Mouse (Mus musculus) kidney, embryonic 16.5 days (tissue): ENCODE data around the gene Abtb2. TPM values are rescaled to one million over a fixed set of nuclear protein-coding genes. Genes with fewer than 3 reads are reported as not detected.

Experiments used
- ATAC-seq: fragments of 200-750 bp; cut with Nextera tagmentation; 2 replicates; pipeline ENCODE4 v1.8.0; 2017; ENCODE audit warnings: moderate TSS enrichment; ENCODE audit not compliant: low FRiP score, low TSS enrichment
- H3K27ac ChIP-seq: fragments of 300-500 bp; sonication (generic); 2 replicates; pipeline ENCODE4 v1.5.1; 2014; ENCODE audit warnings: low read length
- H3K27me3 ChIP-seq: fragments of 300-500 bp; sonication (generic); 2 replicates; pipeline ENCODE4 v1.6.1; 2014; ENCODE audit warnings: low read length, control low read depth, mixed read lengths; ENCODE audit not compliant: insufficient read depth
- H3K36me3 ChIP-seq: fragments of 300-500 bp; sonication (generic); 2 replicates; pipeline ENCODE4 v1.6.1; 2014; ENCODE audit warnings: low read length, control low read depth, mixed read lengths; ENCODE audit not compliant: insufficient read depth
- H3K4me1 ChIP-seq: fragments of 300-500 bp; sonication (generic); 2 replicates; pipeline ENCODE4 v1.6.1; 2014; ENCODE audit warnings: low read length, control low read depth, mixed read lengths; ENCODE audit not compliant: insufficient read depth
- H3K4me2 ChIP-seq: fragments of 300-500 bp; sonication (generic); replicated peaks from 2 replicates; pipeline ENCODE4 v1.6.1; 2014; ENCODE audit warnings: low read depth, low read length
- H3K4me3 ChIP-seq: fragments of 300-500 bp; sonication (generic); 2 replicates; pipeline ENCODE4 v1.5.1; 2014; ENCODE audit warnings: mild to moderate bottlenecking, low read length
- H3K9ac ChIP-seq: fragments of 300-500 bp; sonication (generic); replicated peaks from 2 replicates; pipeline ENCODE4 v1.6.1; 2014; ENCODE audit warnings: low read length
- H3K9me3 ChIP-seq: fragments of 300-500 bp; sonication (generic); 2 replicates; pipeline ENCODE4 v1.6.1; 2016; ENCODE audit warnings: low read length, control low read depth
- WGBS: fragments of 180-500 bp; shearing (Covaris S2); extraction: QIAGEN DNeasy Blood & Tissue Kit; methylation state at CpG from one replicate; pipeline ENCODE4 v1.1.7; 2014; 5-methylcytosine and 5-hydroxymethylcytosine counted together
- polyA plus RNA-seq: library from polyadenylated mRNA; unstranded; fragments of >200 nt; fragmentation: Nextera tagmentation; extraction: Ambion mirVana; gene quantifications from 2 replicates; pipeline ENCODE4 v1.2.1, GENCODE M21; 2015

Gene Abtb2
- polyA plus RNA-seq, 1 experiment from 2014 or later: 9.3 TPM

- Histone ChIP-seq H3K9me3 (no peaks in the 10 kb centered on the region), H3K4me3 (no peak overlapping the region), H3K27ac (no peak overlapping the region), H3K4me1 (peaks cover 4% of the 10 kb centered on the region; the same call in 1 of the 2 replicates), H3K9ac (no peak overlapping the region), H3K27me3 (no peaks in the 10 kb centered on the region), H3K36me3 (no peaks in the 10 kb centered on the region), H3K4me2 (no peak overlapping the region)
- ATAC-seq: no peak
These were observed 121.0 kb downstream of the Abtb2 start for GRCm38 (mm10) chr2:103687143-103687542.

GRCm38 (mm10) chr2:103687888-103688287 lies 121.8 kb downstream of the Abtb2 start:
- ATAC-seq: no peak
- no peak overlapping the region for H3K4me2 ChIP-seq

GRCm38 (mm10) chr2:103690425-103690824 lies 124.3 kb downstream of the Abtb2 start:
- Histone ChIP-seq H3K9ac (no peak overlapping the region), H3K4me3 (no peak overlapping the region), H3K27ac (no peak overlapping the region), H3K36me3 (no peaks in the 10 kb centered on the region), H3K9me3 (no peaks in the 10 kb centered on the region), H3K27me3 (no peaks in the 10 kb centered on the region), H3K4me2 (no peak overlapping the region), H3K4me1 (no peaks in the 10 kb centered on the region)
- WGBS: 63% methylated on average over 6 of the region's 6 CpGs
- no peak for ATAC-seq

More at GRCm38 (mm10) chr2:103687888-103688287, 121.8 kb downstream of the Abtb2 start:
- H3K36me3 ChIP-seq: no peaks in the 10 kb centered on the region
- H3K9ac ChIP-seq: no peak overlapping the region
- H3K4me1 ChIP-seq: no peaks in the 10 kb centered on the region
- no peak overlapping the region for H3K27ac ChIP-seq
- H3K27me3 ChIP-seq: no peaks in the 10 kb centered on the region
- H3K9me3 ChIP-seq: no peaks in the 10 kb centered on the region
- H3K4me3 ChIP-seq: no peak overlapping the region

GRCm38 (mm10) chr2:103690828-103691227 lies 124.7 kb downstream of the Abtb2 start:
- H3K36me3 ChIP-seq: no peaks in the 10 kb centered on the region
- H3K27ac ChIP-seq: no peak overlapping the region
- no peak overlapping the region for H3K4me3 ChIP-seq
- no peaks in the 10 kb centered on the region for H3K27me3 ChIP-seq
- H3K9me3 ChIP-seq: no peaks in the 10 kb centered on the region
- no peak for ATAC-seq
- no peak overlapping the region for H3K4me2 ChIP-seq
- H3K4me1 ChIP-seq: no peaks in the 10 kb centered on the region
- no peak overlapping the region for H3K9ac ChIP-seq
- WGBS: 50% methylated on average over 5 of the region's 5 CpGs

- Histone ChIP-seq H3K4me2 (no peak overlapping the region), H3K27ac (no peak overlapping the region), H3K4me3 (no peak overlapping the region), H3K27me3 (no peaks in the 10 kb centered on the region), H3K4me1 (no peaks in the 10 kb centered on the region), H3K9ac (no peak overlapping the region), H3K9me3 (no peaks in the 10 kb centered on the region), H3K36me3 (no peaks in the 10 kb centered on the region)
- no peak for ATAC-seq
- 93% methylated on average over 1 of the region's 1 CpGs for WGBS
These were observed 125.2 kb downstream of the Abtb2 start for GRCm38 (mm10) chr2:103691278-103691677.

GRCm38 (mm10) chr2:103692810-103693209 lies 126.7 kb downstream of the Abtb2 start:
- no peak for ATAC-seq
- no peaks in the 10 kb centered on the region for H3K36me3 ChIP-seq
- H3K27me3 ChIP-seq: no peaks in the 10 kb centered on the region
- no peaks in the 10 kb centered on the region for H3K9me3 ChIP-seq
- H3K4me2 ChIP-seq: no peak overlapping the region
- 79% methylated on average over 1 of the region's 1 CpGs for WGBS
- H3K9ac ChIP-seq: no peak overlapping the region
- no peak overlapping the region for H3K4me3 ChIP-seq
- no peaks in the 10 kb centered on the region for H3K4me1 ChIP-seq
- H3K27ac ChIP-seq: no peak overlapping the region

GRCm38 (mm10) chr2:103694777-103695563 lies 128.9 kb downstream of the Abtb2 start:
- Histone ChIP-seq H3K36me3 (no peaks in the 10 kb centered on the region), H3K4me3 (no peak overlapping the region), H3K27ac (no peak overlapping the region), H3K4me1 (no peaks in the 10 kb centered on the region), H3K9ac (no peak overlapping the region), H3K4me2 (no peak overlapping the region), H3K9me3 (no peaks in the 10 kb centered on the region), H3K27me3 (no peaks in the 10 kb centered on the region)
- WGBS: 83% methylated on average over 4 of the region's 4 CpGs
- no peak for ATAC-seq

- no peak overlapping the region for H3K9ac ChIP-seq
- WGBS: 62% methylated on average over 3 of the region's 3 CpGs
- H3K4me3 ChIP-seq: no peak overlapping the region
- no peak overlapping the region for H3K4me2 ChIP-seq
- H3K4me1 ChIP-seq: no peaks in the 10 kb centered on the region
- no peaks in the 10 kb centered on the region for H3K27me3 ChIP-seq
- no peak overlapping the region for H3K27ac ChIP-seq
- no peaks in the 10 kb centered on the region for H3K9me3 ChIP-seq
- ATAC-seq: no peak
- H3K36me3 ChIP-seq: no peaks in the 10 kb centered on the region
These were observed 130.1 kb downstream of the Abtb2 start for GRCm38 (mm10) chr2:103696177-103696576.

- no peaks in the 10 kb centered on the region for H3K9me3 ChIP-seq
- no peak overlapping the region for H3K27ac ChIP-seq
- 0 out of 2 replicates have a peak, but pooled peaks cover 2% of the 10 kb centered on the region for H3K36me3 ChIP-seq
- no peaks in the 10 kb centered on the region for H3K4me1 ChIP-seq
- H3K9ac ChIP-seq: no peak overlapping the region
- ATAC-seq: 0 out of 2 replicates have a peak, but pooled peaks have one; percentile 22
- H3K4me3 ChIP-seq: no peak overlapping the region
- no peak overlapping the region for H3K4me2 ChIP-seq
- no peaks in the 10 kb centered on the region for H3K27me3 ChIP-seq
- 76% methylated on average over 12 of the region's 12 CpGs for WGBS
These were observed 134.4 kb downstream of the Abtb2 start for GRCm38 (mm10) chr2:103700514-103700913.

GRCm38 (mm10) chr2:103703336-103703735 lies 137.2 kb downstream of the Abtb2 start:
- Histone ChIP-seq H3K4me2 (no peak overlapping the region), H3K27me3 (no peaks in the 10 kb centered on the region), H3K4me1 (peaks cover 9% of the 10 kb centered on the region), H3K9me3 (no peaks in the 10 kb centered on the region), H3K9ac (no peak overlapping the region), H3K27ac (no peak overlapping the region), H3K36me3 (peaks cover 2% of the 10 kb centered on the region; the same call in 1 of the 2 replicates), H3K4me3 (no peak overlapping the region)
- no peak for ATAC-seq
- 62% methylated on average over 10 of the region's 10 CpGs for WGBS
